Mouse (Mus musculus) forebrain, embryonic 14.5 days (tissue): ENCODE data around the gene Olfr556. TPM values are rescaled to one million over a fixed set of nuclear protein-coding genes. Genes with fewer than 3 reads are reported as not detected.

Experiments
- ATAC-seq: fragments of 200-750 bp; cut with Nextera tagmentation; 2 replicates; pipeline ENCODE4 v1.8.0; 2017; ENCODE audit warnings: mild to moderate bottlenecking, moderate library complexity
- DNase-seq: peaks from one replicate; pipeline ENCODE4 v3.0.0-alpha.2; 2015; ENCODE audit warnings: low spot score
- H3K27ac ChIP-seq: fragments of 300-500 bp; sonication (generic); 2 replicates; pipeline ENCODE4 v1.5.1; 2014; ENCODE audit warnings: low read depth, mild to moderate bottlenecking, control low read depth, low read length, moderate library complexity
- H3K27me3 ChIP-seq: fragments of 300-500 bp; sonication (generic); replicated peaks from 2 replicates; pipeline ENCODE4 v1.6.1; 2014; ENCODE audit warnings: low read length, control low read depth, mixed read lengths; ENCODE audit not compliant: control insufficient read depth, insufficient read depth
- H3K36me3 ChIP-seq: fragments of 300-500 bp; sonication (generic); 2 replicates; pipeline ENCODE4 v1.6.1; 2014; ENCODE audit warnings: low read length, control low read depth; ENCODE audit not compliant: control insufficient read depth, insufficient read depth
- H3K4me1 ChIP-seq: fragments of 300-500 bp; sonication (generic); 2 replicates; pipeline ENCODE4 v1.6.1; 2014; ENCODE audit warnings: antibody characterized with exemption, low read length, control low read depth; ENCODE audit not compliant: control insufficient read depth, insufficient read depth
- H3K4me2 ChIP-seq: fragments of 300-500 bp; sonication (generic); 2 replicates; pipeline ENCODE4 v1.6.1; 2014; ENCODE audit warnings: mild to moderate bottlenecking, control low read depth, low read length
- H3K4me3 ChIP-seq: fragments of 300-500 bp; sonication (generic); 2 replicates; pipeline ENCODE4 v1.5.1; 2014; ENCODE audit warnings: low read depth, low read length, control low read depth
- H3K9ac ChIP-seq: fragments of 300-500 bp; sonication (generic); 2 replicates; pipeline ENCODE4 v1.6.1; 2014; ENCODE audit warnings: mild to moderate bottlenecking, low read length, control low read depth, moderate library complexity
- H3K9me3 ChIP-seq: fragments of 300-500 bp; sonication (generic); replicated peaks from 2 replicates; pipeline ENCODE4 v1.6.1; 2016; ENCODE audit warnings: low read length, control low read depth, mixed read lengths; ENCODE audit not compliant: control insufficient read depth
- WGBS: fragments of 180-500 bp; shearing (Covaris S2); extraction: QIAGEN DNeasy Blood & Tissue Kit; methylation state at CpG from one replicate; pipeline ENCODE4 v1.1.7; 2014; 5-methylcytosine and 5-hydroxymethylcytosine counted together
- polyA plus RNA-seq: library from polyadenylated mRNA; unstranded; fragments of >200 nt; fragmentation: Nextera tagmentation; extraction: Ambion mirVana; gene quantifications from 2 replicates; pipeline ENCODE4 v1.2.1, GENCODE M21; 2014

The Olfr556 gene
- polyA plus RNA-seq, 1 experiment from 2014 or later, result not detected

- WGBS, result 78% methylated on average over 2 of the region's 2 CpGs
- ATAC-seq, result no peak
Measured at GRCm38 (mm10) chr7:102676225-102676624, 11.5 kb downstream of the Olfr556 start.

GRCm38 (mm10) chr7:102681916-102682315 is 17.2 kb downstream of the Olfr556 start:
- 0 out of 2 replicates have a peak, but pooled peaks cover 4% of the 10 kb centered on the region for H3K36me3 ChIP-seq
- H3K4me3 ChIP-seq, result no peak overlapping the region
- no peak overlapping the region for H3K9ac ChIP-seq
- H3K9me3 ChIP-seq, result no peaks in the 10 kb centered on the region
- no peak for ATAC-seq
- H3K4me2 ChIP-seq, result no peak overlapping the region
- DNase-seq, result no peak
- whole genome bisulfite sequencing, result 93% methylated on average over 1 of the region's 1 CpGs
- H3K4me1 ChIP-seq, result no peaks in the 10 kb centered on the region
- no peaks in the 10 kb centered on the region for H3K27me3 ChIP-seq
- H3K27ac ChIP-seq, result no peak overlapping the region

More at GRCm38 (mm10) chr7:102676225-102676624, 11.5 kb downstream of the Olfr556 start:
- H3K4me1 ChIP-seq, result no peaks in the 10 kb centered on the region
- no peaks in the 10 kb centered on the region for H3K9me3 ChIP-seq
- H3K4me3 ChIP-seq, result no peak overlapping the region
- no peaks in the 10 kb centered on the region for H3K27me3 ChIP-seq
- H3K4me2 ChIP-seq, result no peak overlapping the region
- no peak for DNase-seq
- H3K9ac ChIP-seq, result no peak overlapping the region
- H3K36me3 ChIP-seq, result no peaks in the 10 kb centered on the region
- H3K27ac ChIP-seq, result no peak overlapping the region

- Histone ChIP-seq H3K4me1 (no peaks in the 10 kb centered on the region), H3K4me2 (peak within 1 kb of the TSS; percentile 76), H3K9me3 (no peaks in the 10 kb centered on the region), H3K27ac (no peak within 1 kb of the TSS), H3K9ac (peak within 1 kb of the TSS; percentile 71), H3K27me3 (no peaks in the 10 kb centered on the region), H3K36me3 (no peaks in the 10 kb centered on the region), H3K4me3 (peak within 1 kb of the TSS; percentile 52)
- DNase-seq (peak; percentile 94), ATAC-seq (peak; percentile 100)
- under 1% methylated on average over 39 of the region's 40 CpGs for WGBS
Measured at GRCm38 (mm10) chr7:102686944-102687501, 22.3 kb downstream of the Olfr556 start, which contains the start of gene Trim68. Gene Trim68 (minus strand): TSS chr7:102687327.

- WGBS, result 85% methylated on average over 5 of the region's 5 CpGs
- Histone ChIP-seq H3K36me3 (no peaks in the 10 kb centered on the region), H3K27ac (no peak within 1 kb of the TSS), H3K9ac (no peak within 1 kb of the TSS), H3K27me3 (no peaks in the 10 kb centered on the region), H3K9me3 (no peaks in the 10 kb centered on the region), H3K4me2 (no peak within 1 kb of the TSS), H3K4me1 (no peaks in the 10 kb centered on the region), H3K4me3 (no peak within 1 kb of the TSS)
- ATAC-seq (no peak), DNase-seq (peak; percentile 42)
Measured at GRCm38 (mm10) chr7:102695358-102696125, 30.8 kb downstream of the Olfr556 start, which contains the start of gene Olfr557. Gene Olfr557 (plus strand): TSS chr7:102695910.

GRCm38 (mm10) chr7:102698461-102698860 is 33.8 kb downstream of the Olfr556 start:
- Histone ChIP-seq H3K27me3 (no peaks in the 10 kb centered on the region), H3K27ac (no peak overlapping the region), H3K4me3 (no peak overlapping the region), H3K9ac (no peak overlapping the region), H3K36me3 (no peaks in the 10 kb centered on the region), H3K4me2 (no peak overlapping the region), H3K9me3 (no peaks in the 10 kb centered on the region), H3K4me1 (no peaks in the 10 kb centered on the region)
- DNase-seq (no peak), ATAC-seq (no peak)
- WGBS, result 86% methylated on average over 7 of the region's 7 CpGs

GRCm38 (mm10) chr7:102701915-102702314 is 37.2 kb downstream of the Olfr556 start, which contains the start of gene Olfr558:
Gene Olfr558 (plus strand): TSS chr7:102702215.
- no peak within 1 kb of the TSS for H3K9ac ChIP-seq
- no peaks in the 10 kb centered on the region for H3K4me1 ChIP-seq
- H3K4me2 ChIP-seq, result no peak within 1 kb of the TSS
- no peak for ATAC-seq
- no peaks in the 10 kb centered on the region for H3K36me3 ChIP-seq
- no peak within 1 kb of the TSS for H3K4me3 ChIP-seq
- H3K27me3 ChIP-seq, result no peaks in the 10 kb centered on the region
- H3K9me3 ChIP-seq, result no peaks in the 10 kb centered on the region
- DNase-seq, result no peak
- no peak within 1 kb of the TSS for H3K27ac ChIP-seq

- Histone ChIP-seq H3K9ac (no peak within 1 kb of the TSS), H3K36me3 (no peaks in the 10 kb centered on the region), H3K4me2 (no peak within 1 kb of the TSS), H3K4me1 (no peaks in the 10 kb centered on the region), H3K27me3 (no peaks in the 10 kb centered on the region), H3K27ac (no peak within 1 kb of the TSS), H3K9me3 (no peaks in the 10 kb centered on the region), H3K4me3 (no peak within 1 kb of the TSS)
- 56% methylated on average over 1 of the region's 1 CpGs for WGBS
- DNase-seq, result no peak
- no peak for ATAC-seq
Measured at GRCm38 (mm10) chr7:102718970-102719369, 54.3 kb downstream of the Olfr556 start, which contains the start of gene Olfr33. Gene Olfr33 (minus strand): TSS chr7:102719070.
